Mouse (Mus musculus): ENCODE measurements at regions not wholly inside any gene's neighbourhood (a gene's known extent, or its start where the extent isn't known, plus 50 kb on each side); places are given as distances from the start of the nearest gene placed in this dataset.
A peak's percentile ranks its signal among the peaks of the same experiment; 100 is the strongest.

GRCm38 (mm10) chr13:44280296-44280695 lies 449.0 kb upstream of the Jarid2 start:
- ATAC-seq (ENCODE audit: poor library complexity, severe bottlenecking), result no peak

DNA sequence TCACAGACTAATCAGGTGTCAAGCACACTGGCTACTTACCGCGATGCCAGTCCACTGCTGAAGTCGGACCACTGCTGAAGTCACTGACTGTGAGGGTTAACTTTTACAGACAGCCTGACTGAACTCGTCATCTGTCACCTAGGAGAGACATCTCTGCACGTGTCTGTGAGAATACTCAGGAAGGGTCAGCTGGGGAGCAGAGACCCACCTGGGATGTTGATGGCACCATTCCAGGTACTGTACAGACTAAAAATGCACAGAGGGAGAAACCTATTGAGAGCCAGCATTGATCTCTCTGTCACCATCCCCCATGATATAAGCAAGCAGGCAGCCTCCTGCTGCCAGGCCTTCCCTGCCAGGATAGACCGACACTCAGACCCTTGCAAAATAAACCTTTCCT lies 447.5 kb upstream of the Jarid2 start:
- ATAC-seq (ENCODE audit: poor library complexity, severe bottlenecking), result no peak

DNA sequence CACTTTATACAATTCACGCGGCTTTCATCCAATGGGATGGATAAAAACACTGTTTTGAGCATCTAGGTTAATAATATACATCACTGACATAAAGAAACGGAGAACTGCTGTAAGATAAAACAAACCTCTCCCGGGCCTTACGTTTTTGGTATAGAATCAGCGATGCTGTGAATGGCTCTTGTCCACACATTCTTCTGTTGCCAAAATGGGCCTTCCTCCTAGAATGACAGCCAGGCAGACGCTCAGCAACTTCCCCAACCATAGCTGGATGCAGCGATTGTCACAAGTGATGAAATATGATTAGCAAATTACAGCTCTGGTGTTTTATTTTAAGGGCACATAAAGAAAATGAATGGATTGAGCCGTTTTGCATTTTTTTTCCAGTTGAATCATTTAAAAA lies 447.0 kb upstream of the Jarid2 start:
- no peak for ATAC-seq (ENCODE audit: poor library complexity, severe bottlenecking)

DNA sequence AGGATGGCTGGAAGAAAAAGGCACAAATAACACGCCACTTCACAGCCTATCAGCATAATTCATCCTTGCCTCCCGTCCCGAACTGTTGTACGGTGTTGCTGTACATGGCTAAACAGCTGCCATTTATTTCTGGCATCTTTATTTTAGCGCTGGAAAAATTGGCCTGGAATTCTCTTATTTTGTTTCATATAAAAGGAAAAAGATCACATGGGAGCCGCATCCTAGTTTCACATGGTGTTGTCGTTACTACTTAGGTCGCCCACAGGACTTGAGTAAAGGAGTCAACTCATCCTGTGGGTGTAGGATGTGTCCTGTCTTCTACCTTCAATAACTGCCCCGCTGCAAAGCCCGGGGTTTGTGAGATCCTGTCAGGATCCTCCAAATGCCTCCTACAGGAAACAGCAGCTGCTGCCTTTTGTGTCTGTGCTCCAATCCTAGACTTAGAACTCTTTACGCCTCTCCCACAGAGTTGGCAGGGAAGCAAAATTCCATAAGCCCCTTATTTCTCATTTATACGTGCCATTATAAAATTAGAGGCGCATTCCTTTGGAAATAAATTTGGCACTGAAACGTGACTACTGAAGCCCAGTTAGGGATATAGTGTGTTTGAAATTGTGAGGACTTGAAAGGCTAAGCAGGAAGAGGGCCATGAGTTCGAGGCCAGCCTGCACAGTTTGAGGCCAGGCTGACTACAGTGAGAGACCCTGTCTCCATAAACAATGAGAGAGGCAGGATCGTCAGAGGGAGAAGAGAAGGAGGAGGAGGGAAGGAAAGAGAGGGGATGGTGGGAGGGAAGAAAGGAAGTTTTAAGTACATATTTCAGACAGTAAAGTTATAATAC lies 446.3 kb upstream of the Jarid2 start:
- ATAC-seq (ENCODE audit: poor library complexity, severe bottlenecking), result no peak

GRCm38 (mm10) chr13:44285881-44286280 lies 443.4 kb upstream of the Jarid2 start:
- no peak for ATAC-seq (ENCODE audit: poor library complexity, severe bottlenecking)

DNA sequence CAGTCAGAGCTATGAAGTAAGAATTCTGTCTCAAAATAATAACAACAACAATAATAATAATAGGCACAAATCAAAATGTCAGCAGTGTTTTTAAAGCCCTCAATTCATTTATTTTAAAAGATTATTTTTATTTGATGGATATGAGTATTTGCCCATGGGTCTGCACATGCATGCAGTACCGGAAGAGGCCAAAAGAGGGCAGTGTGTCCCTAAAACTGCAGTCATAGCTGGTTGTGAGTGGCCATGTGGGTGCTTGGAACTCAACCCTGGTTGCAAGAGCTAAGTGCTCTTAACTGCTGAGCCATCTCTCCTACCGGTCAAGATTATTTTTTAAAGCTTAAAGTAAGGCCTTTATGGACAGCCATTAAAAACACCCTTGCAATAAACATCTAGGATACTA lies 439.1 kb upstream of the Jarid2 start:
- no peak for ATAC-seq (ENCODE audit: poor library complexity, severe bottlenecking)

DNA sequence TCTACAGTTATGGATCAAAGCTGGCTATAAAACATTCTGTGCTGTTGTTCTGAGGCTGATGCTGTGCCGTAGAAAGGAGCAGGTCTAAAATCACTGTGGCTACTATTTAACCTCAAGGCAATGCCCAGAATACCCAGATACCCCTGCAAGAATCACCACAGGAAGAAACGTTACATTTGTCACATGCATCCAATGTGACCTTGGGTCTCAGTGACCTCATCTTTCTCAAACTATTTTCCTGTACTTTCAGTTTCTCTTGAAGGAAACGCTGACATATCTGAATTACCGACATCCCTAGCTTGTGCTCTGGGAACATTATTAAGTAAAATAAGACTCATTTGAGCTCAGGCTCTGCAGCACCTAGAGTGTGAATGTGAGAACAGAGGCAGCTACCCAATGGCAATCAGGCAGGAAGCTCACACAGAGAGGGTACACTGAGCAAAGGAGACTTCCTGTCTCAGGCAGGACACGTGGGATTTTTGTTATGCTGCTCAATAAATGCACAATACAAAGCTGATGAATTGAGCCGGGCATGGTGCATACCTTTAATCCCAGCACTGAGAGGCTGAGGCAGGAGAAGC lies 436.7 kb upstream of the Jarid2 start:
- ATAC-seq (ENCODE audit: poor library complexity, severe bottlenecking), result no peak

DNA sequence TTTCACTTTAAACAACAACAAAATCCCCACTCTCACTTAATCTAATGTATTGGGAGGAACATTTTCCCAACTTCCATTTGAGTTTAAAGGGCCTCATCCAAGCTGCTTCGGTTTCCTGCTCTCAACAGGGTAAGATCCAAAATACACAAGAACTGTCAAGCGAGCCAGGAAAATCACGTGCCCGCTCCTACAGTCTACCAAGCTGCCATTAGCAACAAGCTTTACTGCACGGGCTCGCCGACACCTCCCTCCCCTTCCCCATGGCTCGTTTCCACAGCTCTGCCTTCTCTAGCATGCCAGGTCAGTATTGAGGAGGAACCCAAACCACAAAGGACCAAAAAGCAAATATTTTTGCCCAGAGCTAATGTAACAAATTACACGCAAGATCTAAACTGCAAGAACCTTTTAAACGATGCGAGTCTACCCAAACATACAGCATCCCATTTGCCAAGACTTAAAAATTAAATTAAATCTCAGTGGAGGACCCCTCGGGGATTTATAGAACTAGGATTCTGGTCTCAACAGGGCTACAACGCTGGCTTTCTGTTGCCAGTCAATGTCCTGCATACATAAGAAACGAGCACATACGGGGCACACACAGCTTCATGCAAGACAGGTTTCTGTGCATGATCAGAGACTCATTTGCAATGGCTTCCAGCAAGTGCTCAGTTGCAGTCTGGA lies 435.4 kb upstream of the Jarid2 start:
- no peak for ATAC-seq (ENCODE audit: poor library complexity, severe bottlenecking)

DNA sequence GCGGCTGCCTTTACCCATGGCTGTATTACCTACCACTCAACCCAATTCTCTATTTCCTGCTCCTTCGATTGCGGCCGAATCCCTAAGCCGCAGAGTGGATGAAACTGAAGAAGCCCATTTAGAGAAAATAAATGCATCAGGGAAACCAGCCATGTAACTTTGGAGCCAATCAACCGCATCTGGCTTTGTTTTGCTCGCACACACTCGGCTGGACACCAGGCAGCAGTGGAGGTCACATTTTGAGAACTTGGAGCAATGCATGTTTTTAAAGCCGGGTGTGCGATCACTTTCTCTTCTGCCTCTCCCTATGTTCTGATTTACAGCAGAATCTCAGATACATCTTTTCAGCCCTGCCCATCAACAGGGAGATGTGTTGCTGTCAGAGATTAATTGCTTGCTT lies 433.7 kb upstream of the Jarid2 start:
- ATAC-seq (ENCODE audit: poor library complexity, severe bottlenecking), result no peak

DNA sequence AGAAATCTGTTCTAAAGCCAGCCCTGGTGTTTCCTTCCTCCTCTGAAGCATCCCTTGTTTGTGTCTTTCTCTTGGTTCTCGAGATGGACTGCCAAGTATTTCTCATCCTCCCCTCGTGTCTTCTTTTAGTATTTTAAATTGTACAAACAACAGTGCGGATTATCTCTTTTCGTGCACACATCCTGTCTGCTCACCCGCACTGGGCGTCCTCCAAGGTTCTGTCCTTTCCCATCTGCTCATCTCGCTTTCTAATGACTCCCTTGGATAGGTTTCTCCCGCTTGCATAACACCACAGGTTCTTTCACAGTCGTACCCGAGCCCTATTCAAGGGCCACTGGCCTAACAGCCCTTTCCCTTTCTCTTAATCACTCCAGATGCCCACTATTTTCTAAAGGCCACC lies 428.7 kb upstream of the Jarid2 start:
- no peak for ATAC-seq (ENCODE audit: poor library complexity, severe bottlenecking)

- ATAC-seq (ENCODE audit: poor library complexity, severe bottlenecking), result no peak
These were observed 428.1 kb upstream of the Jarid2 start for GRCm38 (mm10) chr13:44301215-44301614.

GRCm38 (mm10) chr13:44301936-44302335 lies 427.3 kb upstream of the Jarid2 start:
- no peak for ATAC-seq (ENCODE audit: poor library complexity, severe bottlenecking)

- peak; percentile 82 for ATAC-seq (ENCODE audit: poor library complexity, severe bottlenecking)
These were observed 423.9 kb upstream of the Jarid2 start for GRCm38 (mm10) chr13:44305134-44305991.

GRCm38 (mm10) chr13:44306275-44307050 lies 422.8 kb upstream of the Jarid2 start:
- no peak for ATAC-seq (ENCODE audit: poor library complexity, severe bottlenecking)

DNA sequence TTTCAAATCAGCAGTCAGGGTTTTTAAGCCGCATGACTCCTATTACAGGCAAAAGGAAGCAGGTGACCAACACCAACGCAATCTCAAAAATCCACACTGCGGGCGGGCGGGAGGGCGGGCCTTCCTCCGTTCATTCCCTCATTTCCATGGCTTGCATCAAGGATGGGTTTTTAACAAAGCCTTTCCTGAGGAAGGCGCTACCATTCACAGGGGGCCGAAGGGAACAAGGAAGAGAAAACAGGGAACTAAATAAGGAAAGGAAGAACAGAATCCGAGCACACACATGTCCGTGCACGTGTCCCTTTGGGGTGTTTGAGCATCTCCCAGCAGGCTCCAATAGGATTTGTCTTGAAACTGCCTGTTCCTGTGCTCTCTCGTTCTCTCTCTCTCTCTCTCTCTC lies 421.0 kb upstream of the Jarid2 start:
- no peak for ATAC-seq (ENCODE audit: poor library complexity, severe bottlenecking)

DNA sequence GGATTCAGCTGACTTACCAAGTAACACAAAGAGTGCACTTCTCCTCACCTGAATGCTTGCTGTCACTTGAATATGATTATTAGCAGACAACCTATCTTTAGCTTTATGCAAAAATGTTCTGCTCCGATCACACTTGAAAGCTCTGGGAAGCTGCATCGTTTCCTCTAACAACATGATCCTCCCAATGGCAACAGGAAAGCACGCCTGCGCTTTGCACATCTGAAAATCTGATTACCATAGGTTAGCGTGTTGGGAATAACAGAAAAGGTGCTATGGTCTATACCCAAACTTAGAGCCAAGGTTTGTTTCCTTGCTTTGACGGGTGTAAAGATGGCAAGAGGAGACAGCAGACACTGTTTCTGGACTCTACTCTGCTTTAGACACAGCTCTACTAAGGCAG lies 417.0 kb upstream of the Jarid2 start:
- ATAC-seq (ENCODE audit: poor library complexity, severe bottlenecking), result no peak

DNA sequence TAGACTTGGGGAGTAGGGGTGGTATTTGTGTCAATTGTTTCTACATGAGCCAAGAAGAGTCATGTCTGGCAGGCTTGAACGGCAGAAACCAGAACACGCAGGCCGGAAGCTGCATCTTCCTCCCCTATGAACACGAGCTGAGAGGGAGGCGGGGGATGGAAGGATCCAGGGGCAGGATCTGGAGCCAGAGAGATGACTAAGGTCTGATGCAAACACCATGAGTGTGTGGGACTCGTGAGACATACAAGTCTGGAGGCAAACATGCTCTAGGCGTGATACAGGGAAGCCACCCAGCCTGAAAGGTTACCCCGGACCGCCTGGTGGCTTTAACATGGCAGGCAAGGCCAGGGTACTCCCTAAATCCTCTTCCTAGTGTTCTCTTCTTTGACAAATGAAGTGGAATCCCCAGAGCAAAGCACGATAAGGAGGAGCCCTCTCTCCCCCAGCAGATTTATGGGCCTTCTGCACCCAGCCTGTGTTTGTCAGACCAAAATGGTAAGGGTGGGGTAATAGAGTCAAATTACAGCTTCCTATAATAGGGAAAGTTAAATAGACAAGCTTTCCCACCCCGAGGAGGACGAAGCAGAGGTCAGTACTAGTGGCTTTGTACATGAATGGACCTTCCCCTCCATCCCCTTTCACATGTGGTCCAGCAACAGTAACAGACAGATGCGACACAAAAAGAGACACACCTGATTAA lies 412.4 kb upstream of the Jarid2 start:
- no peak for ATAC-seq (ENCODE audit: poor library complexity, severe bottlenecking)

- no peak for ATAC-seq (ENCODE audit: poor library complexity, severe bottlenecking)
These were observed 411.7 kb upstream of the Jarid2 start for GRCm38 (mm10) chr13:44317596-44317995.

- ATAC-seq (ENCODE audit: poor library complexity, severe bottlenecking), result no peak
These were observed 410.2 kb upstream of the Jarid2 start for GRCm38 (mm10) chr13:44319101-44319500.

DNA sequence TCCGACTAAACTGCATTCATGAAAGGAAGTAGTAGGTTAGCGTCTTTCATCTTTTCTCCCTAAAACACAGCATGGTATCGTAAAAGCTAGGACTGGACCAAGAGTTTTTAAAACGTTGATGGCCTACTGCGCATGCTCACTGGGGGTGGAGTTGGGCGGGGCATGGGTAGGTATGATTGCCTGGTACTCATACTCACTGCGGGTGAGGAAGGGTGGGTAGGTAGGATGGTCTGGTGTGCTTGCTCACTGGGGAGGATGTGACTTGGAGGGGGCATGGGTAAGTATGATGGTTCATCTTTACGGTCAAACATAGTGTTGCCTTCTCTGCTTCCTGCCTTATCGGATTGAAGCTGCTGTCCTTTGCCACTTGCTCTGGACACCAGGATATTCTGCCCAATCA lies 409.8 kb upstream of the Jarid2 start:
- no peak for ATAC-seq (ENCODE audit: poor library complexity, severe bottlenecking)
